Mouse (Mus musculus) G1E (cell line): ENCODE measurements around the gene Plg.

Source experiments
- CTCF ChIP-seq: IDR thresholded peaks from 2 replicates; pipeline ENCODE4 v1.5.1; 2012; ENCODE audit warnings: low read depth, low read length, inconsistent platforms, mixed read lengths
- GATA1 ChIP-seq: IDR thresholded peaks from 2 replicates; pipeline ENCODE4 v1.6.1; 2012; ENCODE audit warnings: borderline replicate concordance, low read length, inconsistent platforms, mixed read lengths

GRCm38 (mm10) chr17:12415741-12416140 lies 37.3 kb downstream of the Plg start:
- TF ChIP-seq CTCF (no peak), GATA1 (no peak)
